Mouse (Mus musculus) liver, embryonic 12.5 days (tissue): ENCODE measurements around the gene Snx30. TPM values are rescaled to one million over a fixed set of nuclear protein-coding genes. Genes with fewer than 3 reads are reported as not detected.

Experiments
- ATAC-seq: fragments of 200-750 bp; cut with Nextera tagmentation; 2 replicates; pipeline ENCODE4 v1.8.0; 2017; ENCODE audit warnings: moderate number of reproducible peaks, mild to moderate bottlenecking, moderate library complexity
- H3K27ac ChIP-seq: fragments of 300-500 bp; sonication (generic); 2 replicates; pipeline ENCODE4 v1.5.1; 2016; ENCODE audit warnings: mild to moderate bottlenecking
- H3K27me3 ChIP-seq: fragments of 300-500 bp; sonication (generic); replicated peaks from 2 replicates; pipeline ENCODE4 v1.6.1; 2016; ENCODE audit warnings: mild to moderate bottlenecking, moderate library complexity
- H3K36me3 ChIP-seq: fragments of 300-500 bp; sonication (generic); 2 replicates; pipeline ENCODE4 v1.6.1; 2016; ENCODE audit warnings: mild to moderate bottlenecking, moderate library complexity
- H3K4me1 ChIP-seq: fragments of 300-500 bp; sonication (generic); 2 replicates; pipeline ENCODE4 v1.6.1; 2016
- H3K4me2 ChIP-seq: fragments of 300-500 bp; sonication (generic); 2 replicates; pipeline ENCODE4 v1.6.1; 2016; ENCODE audit warnings: mild to moderate bottlenecking, moderate library complexity
- H3K4me3 ChIP-seq: fragments of 300-500 bp; sonication (generic); 2 replicates; pipeline ENCODE4 v1.5.1; 2016; ENCODE audit warnings: mild to moderate bottlenecking, moderate library complexity
- H3K9ac ChIP-seq: fragments of 300-500 bp; sonication (generic); 2 replicates; pipeline ENCODE4 v1.6.1; 2016; ENCODE audit warnings: mild to moderate bottlenecking, moderate library complexity
- H3K9me3 ChIP-seq: fragments of 300-500 bp; sonication (generic); replicated peaks from 2 replicates; pipeline ENCODE4 v1.6.1; 2016; ENCODE audit warnings: mild to moderate bottlenecking, moderate library complexity
- WGBS: fragments of 180-500 bp; shearing (Covaris S2); methylation state at CpG from one replicate; pipeline ENCODE4 v1.1.7; 2016; ENCODE audit not compliant: insufficient replicate concordance; 5-methylcytosine and 5-hydroxymethylcytosine counted together
- polyA plus RNA-seq: library from polyadenylated mRNA; unstranded; fragments of >200 nt; fragmentation: Nextera tagmentation; extraction: Ambion mirVana; gene quantifications from 2 replicates; pipeline ENCODE4 v1.2.1, GENCODE M21; 2016

The Snx30 gene
- polyA plus RNA-seq, 1 experiment from 2014 or later: 7.5 TPM

DNA sequence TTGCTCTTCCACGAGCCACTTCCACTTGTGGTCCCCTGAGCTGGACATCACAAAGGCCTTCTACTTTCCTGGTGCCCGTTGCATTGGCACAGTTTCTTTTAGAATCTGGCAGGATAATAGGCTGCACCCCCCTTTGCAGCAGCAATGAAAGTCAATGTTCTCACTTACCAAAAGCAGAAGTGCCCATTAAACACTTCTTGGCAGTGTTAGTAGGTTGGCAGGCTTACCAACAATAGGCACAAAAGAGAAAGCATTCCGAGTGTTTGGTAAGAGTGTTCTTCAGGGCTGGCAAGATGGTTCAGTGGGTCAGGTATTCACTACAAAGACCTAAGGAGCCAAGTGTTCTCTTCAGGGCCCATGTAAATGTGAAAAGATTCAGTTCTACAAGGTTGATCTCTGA, 73.8 kb downstream of the Snx30 start:
- H3K4me1 ChIP-seq: peaks cover 12% of the 10 kb centered on the region
- no peak overlapping the region for H3K4me2 ChIP-seq
- 79% methylated on average over 3 of the region's 3 CpGs for WGBS
- no peaks in the 10 kb centered on the region for H3K27me3 ChIP-seq
- ATAC-seq: no peak
- H3K36me3 ChIP-seq: peaks cover 33% of the 10 kb centered on the region
- no peak overlapping the region for H3K4me3 ChIP-seq
- no peak overlapping the region for H3K9ac ChIP-seq
- H3K9me3 ChIP-seq: no peaks in the 10 kb centered on the region
- H3K27ac ChIP-seq: no peak overlapping the region

DNA sequence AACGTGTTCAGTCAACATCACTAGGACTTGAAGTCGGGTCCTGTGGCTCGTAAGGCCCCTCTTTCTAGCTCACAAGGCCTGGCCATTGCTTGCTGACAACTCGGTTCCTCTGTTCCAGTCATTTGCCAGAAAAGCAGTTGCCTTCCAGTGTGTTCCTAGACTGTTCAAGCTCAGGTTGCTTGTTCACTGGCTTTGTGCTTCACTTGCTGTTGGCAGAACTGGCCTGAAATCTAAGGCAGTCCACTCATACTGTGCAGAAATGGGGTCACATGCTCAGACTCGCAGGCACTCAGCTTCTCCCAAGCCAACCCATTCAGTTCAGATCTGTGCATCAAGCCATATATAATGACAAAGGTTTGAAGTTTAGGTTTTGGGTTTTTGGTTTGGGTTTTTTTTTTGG, 75.1 kb downstream of the Snx30 start:
- ATAC-seq: no peak
- 79% methylated on average over 5 of the region's 5 CpGs for WGBS
- H3K4me2 ChIP-seq: no peak overlapping the region
- H3K9me3 ChIP-seq: no peaks in the 10 kb centered on the region
- no peaks in the 10 kb centered on the region for H3K27me3 ChIP-seq
- H3K9ac ChIP-seq: no peak overlapping the region
- H3K4me3 ChIP-seq: no peak overlapping the region
- H3K36me3 ChIP-seq: peaks cover 45% of the 10 kb centered on the region
- H3K4me1 ChIP-seq: peaks cover 17% of the 10 kb centered on the region
- H3K27ac ChIP-seq: no peak overlapping the region

DNA sequence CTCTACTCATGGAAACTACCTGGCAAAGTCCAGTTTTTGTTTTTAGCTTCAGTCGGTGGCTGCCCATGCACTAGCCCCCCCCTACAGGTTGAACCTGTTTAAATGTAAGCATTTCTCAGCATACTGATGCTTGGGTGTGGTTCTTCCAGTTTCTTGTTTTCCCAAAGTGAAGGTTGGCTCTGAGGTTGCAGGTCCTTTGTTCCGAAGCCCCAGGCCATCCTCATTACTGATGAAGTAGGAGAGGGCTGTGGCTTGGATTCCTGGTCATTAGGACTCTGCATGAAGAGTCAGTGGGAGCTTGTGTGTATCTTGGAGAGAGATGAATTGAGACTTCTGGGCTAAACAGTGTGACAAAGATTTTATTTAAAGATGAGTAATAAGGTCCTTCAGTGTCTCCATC, 75.6 kb downstream of the Snx30 start:
- Histone ChIP-seq H3K27me3 (no peaks in the 10 kb centered on the region), H3K27ac (no peak overlapping the region), H3K4me2 (no peak overlapping the region), H3K9me3 (no peaks in the 10 kb centered on the region), H3K9ac (no peak overlapping the region), H3K4me1 (peaks cover 17% of the 10 kb centered on the region), H3K4me3 (no peak overlapping the region), H3K36me3 (peaks cover 46% of the 10 kb centered on the region)
- ATAC-seq: no peak
- WGBS: 79% methylated on average over 2 of the region's 2 CpGs

DNA sequence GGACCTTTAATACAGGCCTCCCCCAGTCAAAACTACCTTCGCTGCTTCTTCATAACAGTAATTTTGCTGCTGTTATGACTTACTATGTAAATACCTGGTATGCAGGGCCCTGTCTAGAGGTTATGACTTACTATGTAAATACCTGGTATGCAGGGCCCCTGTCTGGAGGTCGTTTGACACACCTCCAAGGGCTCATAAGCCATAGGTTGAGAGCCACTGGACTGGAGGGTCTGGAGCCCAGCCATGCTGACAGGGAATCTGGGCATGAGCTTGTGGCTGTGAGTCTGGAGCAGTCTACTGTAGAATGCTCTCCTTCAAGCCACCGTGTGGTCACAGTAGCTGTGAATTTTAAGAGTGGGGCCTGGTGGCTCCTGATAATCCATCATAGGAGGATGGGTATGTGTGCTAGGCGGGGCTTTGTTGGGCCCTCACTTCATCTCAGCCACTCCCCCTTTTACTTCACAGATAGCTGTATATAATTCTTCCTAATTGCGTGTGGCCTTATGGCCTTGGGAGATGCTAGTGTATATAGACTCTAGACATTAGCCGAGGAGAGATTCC, 78.6 kb downstream of the Snx30 start:
- Histone ChIP-seq H3K27me3 (no peaks in the 10 kb centered on the region), H3K9me3 (no peaks in the 10 kb centered on the region), H3K9ac (no peak overlapping the region), H3K27ac (no peak overlapping the region), H3K36me3 (peaks cover 51% of the 10 kb centered on the region), H3K4me3 (no peak overlapping the region), H3K4me1 (peaks cover 23% of the 10 kb centered on the region), H3K4me2 (no peak overlapping the region)
- peak; percentile 85 for ATAC-seq
- 52% methylated on average over 6 of the region's 6 CpGs for WGBS

DNA sequence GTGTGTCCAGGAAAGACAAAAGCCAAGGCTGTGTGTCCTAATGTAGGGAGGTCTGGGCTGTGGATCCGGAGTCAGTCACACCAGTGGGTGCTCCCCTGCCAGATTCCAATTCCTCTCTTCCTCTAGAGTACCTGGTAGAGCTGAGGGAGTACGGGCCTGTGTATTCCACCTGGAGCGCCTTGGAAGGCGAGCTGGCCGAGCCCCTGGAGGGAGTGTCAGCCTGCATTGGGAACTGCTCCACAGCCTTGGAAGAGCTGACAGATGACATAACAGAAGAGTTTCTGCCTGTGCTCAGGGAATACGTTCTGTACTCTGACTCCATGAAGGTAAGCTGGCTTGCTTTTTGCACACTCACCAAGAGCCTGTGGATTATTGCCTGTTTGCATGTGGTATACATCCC, 80.6 kb downstream of the Snx30 start:
- H3K9me3 ChIP-seq: no peaks in the 10 kb centered on the region
- ATAC-seq: no peak
- peaks cover 40% of the 10 kb centered on the region for H3K36me3 ChIP-seq
- no peak overlapping the region for H3K4me2 ChIP-seq
- H3K9ac ChIP-seq: no peak overlapping the region
- H3K4me3 ChIP-seq: no peak overlapping the region
- H3K27me3 ChIP-seq: no peaks in the 10 kb centered on the region
- no peak overlapping the region for H3K27ac ChIP-seq
- peaks cover 23% of the 10 kb centered on the region for H3K4me1 ChIP-seq
- WGBS: 84% methylated on average over 6 of the region's 6 CpGs

DNA sequence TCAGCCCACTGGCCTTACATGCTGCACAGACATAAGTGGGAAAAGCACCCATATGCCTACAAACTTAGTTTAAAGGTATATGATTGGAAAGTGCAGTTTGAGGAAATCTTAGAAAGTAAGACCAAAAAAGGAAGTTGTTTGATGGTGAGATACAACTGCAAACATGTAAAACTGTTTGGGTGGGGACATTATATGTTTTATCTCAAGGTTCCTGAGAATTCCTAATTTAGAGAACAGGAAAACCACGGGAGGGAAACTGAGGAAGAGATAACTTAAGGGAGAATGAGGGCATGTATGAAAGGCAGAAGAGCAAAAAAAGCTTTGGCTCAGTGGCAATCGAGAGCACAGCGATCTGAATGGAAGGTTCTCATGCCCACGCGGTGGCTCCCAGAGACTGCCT, 81.4 kb downstream of the Snx30 start:
- H3K4me3 ChIP-seq: no peak overlapping the region
- H3K4me1 ChIP-seq: peaks cover 23% of the 10 kb centered on the region
- no peaks in the 10 kb centered on the region for H3K27me3 ChIP-seq
- no peak overlapping the region for H3K9ac ChIP-seq
- H3K36me3 ChIP-seq: peaks cover 35% of the 10 kb centered on the region
- WGBS: 41% methylated on average over 5 of the region's 5 CpGs
- no peak for ATAC-seq
- no peak overlapping the region for H3K27ac ChIP-seq
- H3K9me3 ChIP-seq: no peaks in the 10 kb centered on the region
- H3K4me2 ChIP-seq: no peak overlapping the region

DNA sequence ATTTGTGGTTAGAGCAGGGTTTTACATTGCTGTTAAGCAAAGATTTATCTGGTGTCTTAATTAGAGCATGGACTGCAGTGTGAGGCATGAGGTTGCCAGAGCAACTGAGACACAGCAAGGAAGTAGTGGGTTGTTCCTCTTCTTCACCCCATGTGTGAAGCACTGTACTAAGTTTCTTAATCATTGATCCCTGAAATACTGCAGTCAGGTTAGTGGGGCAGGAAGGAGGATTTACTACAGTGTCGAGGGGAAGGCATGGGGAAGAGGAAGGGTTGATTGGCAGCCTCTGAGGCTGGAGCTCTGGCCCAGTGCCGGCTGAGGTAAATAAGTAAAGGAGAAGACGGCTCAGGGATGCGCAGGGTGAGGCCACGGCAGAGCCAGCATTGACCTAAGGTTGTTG, 82.4 kb downstream of the Snx30 start:
- peaks cover 23% of the 10 kb centered on the region for H3K4me1 ChIP-seq
- no peak overlapping the region for H3K9ac ChIP-seq
- no peak overlapping the region for H3K27ac ChIP-seq
- no peak overlapping the region for H3K4me3 ChIP-seq
- 42% methylated on average over 5 of the region's 5 CpGs for WGBS
- no peaks in the 10 kb centered on the region for H3K27me3 ChIP-seq
- no peak for ATAC-seq
- no peaks in the 10 kb centered on the region for H3K9me3 ChIP-seq
- H3K4me2 ChIP-seq: no peak overlapping the region
- peaks cover 29% of the 10 kb centered on the region; the same call in 1 of the 2 replicates for H3K36me3 ChIP-seq

DNA sequence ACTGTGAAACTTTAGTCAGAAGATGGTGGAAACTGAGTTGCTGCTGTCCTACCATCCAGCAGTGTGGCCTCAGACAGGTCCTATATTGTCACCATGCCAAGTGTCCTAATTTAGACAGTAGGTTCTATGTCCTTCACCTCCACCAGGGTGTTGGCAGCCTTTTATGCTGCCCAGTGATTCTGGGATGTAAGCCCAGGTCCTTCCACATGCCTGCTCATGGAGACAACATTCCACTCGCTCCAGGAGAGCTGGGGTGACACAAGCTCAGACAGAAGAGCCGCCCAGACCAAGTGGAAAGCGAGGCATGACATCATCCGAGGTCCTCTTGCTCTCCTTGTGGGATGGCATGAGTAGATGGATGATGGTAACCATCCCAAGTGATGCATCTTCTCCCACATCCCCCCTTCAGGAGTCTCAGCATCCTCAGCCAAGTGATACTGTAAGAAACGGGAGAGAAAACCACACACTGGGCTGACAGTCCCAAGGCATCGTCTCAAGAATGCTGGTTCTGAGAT, 84.5 kb downstream of the Snx30 start:
- Histone ChIP-seq H3K9ac (no peak overlapping the region), H3K4me3 (no peak overlapping the region), H3K4me1 (0 out of 2 replicates have a peak, but pooled peaks cover 9% of the 10 kb centered on the region), H3K36me3 (peaks cover 41% of the 10 kb centered on the region), H3K4me2 (no peak overlapping the region), H3K9me3 (no peaks in the 10 kb centered on the region), H3K27ac (no peak overlapping the region), H3K27me3 (no peaks in the 10 kb centered on the region)
- no peak for ATAC-seq
- WGBS: 63% methylated on average over 6 of the region's 6 CpGs

DNA sequence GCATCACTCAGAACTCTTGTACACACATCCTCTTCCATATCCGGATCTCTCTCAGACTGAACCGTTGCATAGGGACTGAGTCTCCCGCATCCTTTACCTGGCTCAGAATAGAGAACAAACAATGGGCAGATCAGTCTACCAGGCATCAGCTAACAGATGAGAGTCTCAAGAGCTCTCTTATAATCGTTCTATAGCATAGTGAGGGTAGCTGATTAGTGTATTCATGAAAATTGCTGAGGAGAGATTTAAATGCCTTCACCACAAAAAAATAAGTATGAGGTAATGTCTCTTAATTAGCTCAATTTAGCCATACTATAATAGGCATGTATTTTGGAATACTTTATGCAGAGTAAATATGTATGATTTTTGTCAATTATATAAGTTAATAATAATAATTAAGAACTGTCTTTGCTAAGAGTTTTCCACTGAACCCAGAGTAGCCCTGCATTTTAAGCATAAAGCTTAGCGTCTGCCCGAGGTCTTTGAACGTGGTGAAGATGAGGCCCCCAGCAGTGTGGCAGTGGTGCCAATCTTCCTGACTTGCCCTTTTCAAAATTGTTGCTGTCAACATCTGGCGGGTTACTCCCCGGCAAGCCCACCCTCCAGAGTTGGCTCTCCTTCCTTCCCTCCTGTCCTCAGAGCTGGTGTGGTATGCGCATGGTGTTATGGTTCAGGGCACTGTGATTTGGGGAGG, 86.2 kb downstream of the Snx30 start:
- no peak for ATAC-seq
- Histone ChIP-seq H3K4me1 (0 out of 2 replicates have a peak, but pooled peaks cover 7% of the 10 kb centered on the region), H3K36me3 (peaks cover 44% of the 10 kb centered on the region), H3K4me3 (no peak overlapping the region), H3K4me2 (no peak overlapping the region), H3K9me3 (no peaks in the 10 kb centered on the region), H3K27ac (no peak overlapping the region), H3K9ac (no peak overlapping the region), H3K27me3 (no peaks in the 10 kb centered on the region)
- WGBS: 78% methylated on average over 10 of the region's 10 CpGs

DNA sequence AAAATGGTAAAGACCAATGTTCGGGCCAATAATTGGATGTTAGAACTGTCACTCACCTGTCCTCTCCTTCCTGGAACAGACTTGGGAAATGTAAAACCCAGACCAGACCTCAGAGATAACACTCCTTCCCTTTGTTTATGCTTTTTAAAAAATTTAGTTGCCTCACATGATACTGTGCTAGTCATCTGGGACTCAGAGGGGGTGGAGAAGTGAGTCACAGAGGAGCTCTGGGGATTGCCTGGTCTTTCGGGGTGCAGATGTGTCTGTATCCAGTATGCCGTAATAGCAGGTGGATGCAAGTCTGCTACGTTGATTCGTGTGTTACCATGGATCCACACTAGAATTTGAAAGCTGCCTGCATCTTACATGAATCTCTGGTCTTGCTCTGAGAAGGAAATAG, 87.1 kb downstream of the Snx30 start:
- Histone ChIP-seq H3K27ac (no peak overlapping the region), H3K27me3 (no peaks in the 10 kb centered on the region), H3K36me3 (peaks cover 51% of the 10 kb centered on the region), H3K4me2 (no peak overlapping the region), H3K4me1 (0 out of 2 replicates have a peak, but pooled peaks cover 5% of the 10 kb centered on the region), H3K4me3 (no peak overlapping the region), H3K9me3 (no peaks in the 10 kb centered on the region), H3K9ac (no peak overlapping the region)
- 75% methylated on average over 5 of the region's 5 CpGs for WGBS
- no peak for ATAC-seq

DNA sequence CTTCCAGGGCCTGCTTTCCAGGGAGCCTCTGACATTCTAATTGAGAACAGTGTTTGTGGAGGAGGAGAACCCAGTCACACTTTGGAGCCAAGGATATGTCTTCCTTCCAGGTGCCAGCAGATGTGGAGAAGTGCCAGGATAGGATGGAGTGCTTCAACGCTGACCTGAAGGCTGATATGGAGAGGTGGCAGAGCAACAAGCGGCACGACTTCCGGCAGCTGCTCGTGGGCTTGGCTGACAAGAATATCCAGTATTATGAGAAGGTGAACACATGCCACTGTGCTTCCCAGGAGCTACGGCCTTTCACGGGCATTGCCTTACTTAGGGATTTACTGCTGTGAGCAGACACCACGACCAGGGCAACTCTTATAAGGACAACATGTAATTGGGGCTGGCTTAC, 88.8 kb downstream of the Snx30 start:
- H3K9me3 ChIP-seq: no peaks in the 10 kb centered on the region
- H3K27me3 ChIP-seq: no peaks in the 10 kb centered on the region
- ATAC-seq: no peak
- H3K36me3 ChIP-seq: peaks cover 63% of the 10 kb centered on the region
- H3K9ac ChIP-seq: no peak overlapping the region
- no peak overlapping the region for H3K27ac ChIP-seq
- H3K4me3 ChIP-seq: no peak overlapping the region
- H3K4me1 ChIP-seq: 0 out of 2 replicates have a peak, but pooled peaks cover 5% of the 10 kb centered on the region
- no peak overlapping the region for H3K4me2 ChIP-seq
- WGBS: 82% methylated on average over 8 of the region's 8 CpGs

DNA sequence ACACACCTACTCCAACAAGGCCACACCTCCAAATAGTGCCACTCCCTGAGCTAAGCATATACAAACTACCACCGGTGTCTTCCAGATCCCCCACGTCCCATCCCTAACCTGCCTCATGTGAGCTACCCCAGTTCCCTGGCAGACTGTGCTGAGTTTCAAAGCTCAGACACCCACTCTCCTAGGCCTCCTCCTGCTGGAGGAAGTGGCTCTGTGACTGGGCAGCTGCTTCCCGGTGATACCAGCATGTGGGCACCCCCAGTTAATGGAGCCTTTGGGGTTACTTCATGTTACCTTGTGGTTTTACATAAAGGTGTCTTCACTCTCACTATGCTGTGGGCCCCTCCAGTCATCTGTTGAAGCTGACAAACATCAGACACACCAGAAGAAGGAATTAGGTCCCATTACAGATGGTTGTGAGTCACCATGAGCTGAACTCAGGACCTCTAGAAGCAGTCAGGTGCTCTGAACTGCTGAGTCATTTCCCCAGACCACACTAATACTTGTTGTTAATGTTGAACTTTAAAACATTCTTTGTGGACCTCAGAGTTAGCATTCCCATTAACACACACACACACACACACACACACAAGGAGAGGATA, 89.4 kb downstream of the Snx30 start:
- H3K27me3 ChIP-seq: no peaks in the 10 kb centered on the region
- no peaks in the 10 kb centered on the region for H3K9me3 ChIP-seq
- H3K36me3 ChIP-seq: peaks cover 62% of the 10 kb centered on the region
- ATAC-seq: 0 out of 2 replicates have a peak, but pooled peaks have one; percentile 17
- H3K4me2 ChIP-seq: no peak overlapping the region
- WGBS: 45% methylated on average over 3 of the region's 3 CpGs
- H3K9ac ChIP-seq: no peak overlapping the region
- 0 out of 2 replicates have a peak, but pooled peaks cover 5% of the 10 kb centered on the region for H3K4me1 ChIP-seq
- no peak overlapping the region for H3K4me3 ChIP-seq
- H3K27ac ChIP-seq: no peak overlapping the region
